Comparison of ENCODE assay signal across 20 mouse cellular contexts in the genomic region with DNA sequence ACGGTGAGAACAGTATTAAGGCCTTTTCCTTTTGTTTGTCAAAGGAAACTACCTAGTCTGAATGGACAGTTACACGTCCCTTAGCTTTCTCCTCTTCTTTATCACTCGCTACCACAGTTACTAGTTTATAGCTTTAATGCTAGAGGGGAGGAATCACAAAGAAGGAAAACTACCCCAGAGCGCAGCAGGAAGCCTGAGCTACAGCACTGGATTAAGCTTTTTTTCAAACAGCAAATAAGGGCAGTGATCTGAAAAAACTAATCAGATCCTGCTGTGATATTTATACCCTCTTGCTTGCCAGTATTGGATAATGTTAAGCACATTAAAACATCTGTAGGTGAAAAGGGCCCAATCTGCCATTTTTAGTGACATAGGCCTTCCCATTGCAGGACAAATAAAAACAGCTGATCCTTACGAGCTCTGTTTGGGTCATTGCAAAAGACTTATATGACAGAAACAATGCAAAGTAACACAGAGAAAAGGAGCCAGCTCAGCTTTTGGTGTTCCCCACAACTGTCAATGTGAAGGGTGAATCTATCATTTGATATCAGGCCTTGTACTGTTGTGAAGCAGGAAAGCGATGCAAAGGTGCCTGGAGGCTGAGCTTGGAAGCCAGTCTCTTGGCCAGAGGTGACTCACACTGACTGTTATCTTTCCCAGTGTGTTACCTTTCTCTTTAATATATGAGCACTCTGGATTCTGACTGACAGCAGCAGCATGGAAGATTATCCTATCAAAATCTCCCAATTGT. TPM values are rescaled to one million over a fixed set of nuclear protein-coding genes. Genes with fewer than 3 reads are reported as not detected.
DNase-seq lines count a peak whose midpoint lies in the region; ATAC-seq lines count a peak whose summit lies in the region.
"Had no signal": no experiment of that assay in that cellular context is flagged by ENCODE, and none has a peak within 500 bp of the region (broad histone marks: within the 10 kb centered on the region; RNA-seq: fewer than 3 reads in every experiment).

No protein-coding gene starts in this region.

- DNase-seq in hindbrain, embryonic 10.5 days (ENCODE audit: low spot score) = no peak
- DNase-seq in retina, postnatal 1 day = peak; percentile 48
- DNase-seq in lung, postnatal 36 days = no peak
- no peak for DNase-seq in thymus, postnatal 14 days
- DNase-seq: adrenal gland, adult 8-10 months; B cell, adult 2 months; cerebellum, adult 11 months; cerebellum, postnatal 36 days; gastrocnemius, postnatal 25 days; right cerebral cortex, postnatal 4 days; thymus, postnatal 36 days had no signal

- no peak overlapping the region for H3K4me3 ChIP-seq in hindbrain, embryonic 10.5 days
- no peak overlapping the region for H3K4me3 ChIP-seq in hindbrain, embryonic 16.5 days (ENCODE audit: low read length)
- H3K4me3 ChIP-seq in forebrain, embryonic 15.5 days = no peak overlapping the region
- H3K4me3 ChIP-seq in midbrain, embryonic 15.5 days = no peak overlapping the region
- H3K4me3 ChIP-seq: intestine, embryonic 15.5 days; limb, embryonic 13.5 days; megakaryocyte, embryonic 14.5 days had no signal

- peak overlapping the region; percentile 19; the same call in 1 of the 2 replicates for H3K27ac ChIP-seq in hindbrain, embryonic 10.5 days
- H3K27ac ChIP-seq in hindbrain, embryonic 16.5 days (ENCODE audit: low read depth, low read length) = no peak overlapping the region
- peak overlapping the region; percentile 48; the same call in 1 of the 2 replicates for H3K27ac ChIP-seq in forebrain, embryonic 15.5 days (replicated peaks)
- peak overlapping the region; percentile 57 for H3K27ac ChIP-seq in midbrain, embryonic 15.5 days
- H3K27ac ChIP-seq: intestine, embryonic 15.5 days; kidney, postnatal 0 days; limb, embryonic 13.5 days; liver, embryonic 14.5 days had no signal

- H3K36me3 ChIP-seq in hindbrain, embryonic 10.5 days = no peaks in the 10 kb centered on the region
- no peaks in the 10 kb centered on the region for H3K36me3 ChIP-seq in hindbrain, embryonic 16.5 days (ENCODE audit: control insufficient read depth, insufficient read depth, low read length)
- H3K36me3 ChIP-seq in forebrain, embryonic 15.5 days = no peaks in the 10 kb centered on the region
- H3K36me3 ChIP-seq in midbrain, embryonic 15.5 days (replicated peaks) = no peaks in the 10 kb centered on the region
- H3K36me3 ChIP-seq: intestine, embryonic 15.5 days; limb, embryonic 13.5 days had no signal

- ATAC-seq in hindbrain, embryonic 16.5 days = no peak
- no peak for ATAC-seq in forebrain, embryonic 15.5 days (replicated peaks)
- no peak for ATAC-seq in midbrain, embryonic 15.5 days (replicated peaks)
- ATAC-seq: intestine, embryonic 15.5 days had no signal

- H3K4me2 ChIP-seq in hindbrain, embryonic 16.5 days (ENCODE audit: low read length) = no peak overlapping the region
- no peak overlapping the region for H3K4me2 ChIP-seq in forebrain, embryonic 15.5 days (replicated peaks)
- no peak overlapping the region for H3K4me2 ChIP-seq in midbrain, embryonic 15.5 days
- H3K4me2 ChIP-seq: heart, embryonic 11.5 days; intestine, embryonic 15.5 days; limb, embryonic 13.5 days had no signal

- H3K9me3 ChIP-seq in hindbrain, embryonic 10.5 days = no peaks in the 10 kb centered on the region
- H3K9me3 ChIP-seq in hindbrain, embryonic 16.5 days (ENCODE audit: control insufficient read depth, low read length) = no peaks in the 10 kb centered on the region
- H3K9me3 ChIP-seq in forebrain, embryonic 15.5 days = no peaks in the 10 kb centered on the region
- no peaks in the 10 kb centered on the region for H3K9me3 ChIP-seq in midbrain, embryonic 15.5 days
- H3K9me3 ChIP-seq: intestine, embryonic 15.5 days; limb, embryonic 13.5 days; megakaryocyte, embryonic 14.5 days had no signal

- H3K27me3 ChIP-seq in hindbrain, embryonic 10.5 days (ENCODE audit: insufficient read depth, poor library complexity, severe bottlenecking) = no peaks in the 10 kb centered on the region
- no peaks in the 10 kb centered on the region for H3K27me3 ChIP-seq in hindbrain, embryonic 16.5 days (replicated peaks; ENCODE audit: control insufficient read depth, insufficient read depth, low read length)
- no peaks in the 10 kb centered on the region for H3K27me3 ChIP-seq in forebrain, embryonic 15.5 days
- H3K27me3 ChIP-seq in midbrain, embryonic 15.5 days (replicated peaks) = no peaks in the 10 kb centered on the region
- H3K27me3 ChIP-seq: intestine, embryonic 15.5 days; limb, embryonic 13.5 days; megakaryocyte, embryonic 14.5 days had no signal

- 70% methylated on average over 6 of the region's 6 CpGs for WGBS in hindbrain, embryonic 10.5 days
- 47% methylated on average over 6 of the region's 6 CpGs for WGBS in hindbrain, embryonic 16.5 days
- WGBS in forebrain, embryonic 15.5 days = 33% methylated on average over 6 of the region's 6 CpGs
- WGBS in midbrain, embryonic 15.5 days = 26% methylated on average over 6 of the region's 6 CpGs

- H3K4me1 ChIP-seq in hindbrain, embryonic 10.5 days (replicated peaks) = peaks cover 57% of the 10 kb centered on the region
- peaks cover 29% of the 10 kb centered on the region for H3K4me1 ChIP-seq in hindbrain, embryonic 16.5 days (ENCODE audit: control insufficient read depth, insufficient read depth, low read depth, low read length)
- peaks cover 47% of the 10 kb centered on the region for H3K4me1 ChIP-seq in forebrain, embryonic 15.5 days
- peaks cover 39% of the 10 kb centered on the region for H3K4me1 ChIP-seq in midbrain, embryonic 15.5 days
- H3K4me1 ChIP-seq: intestine, embryonic 15.5 days had no signal

- H3K9ac ChIP-seq in hindbrain, embryonic 16.5 days (ENCODE audit: low read depth, low read length) = no peak overlapping the region
- H3K9ac ChIP-seq in forebrain, embryonic 15.5 days (replicated peaks) = no peak overlapping the region
- H3K9ac ChIP-seq in midbrain, embryonic 15.5 days = no peak overlapping the region
- H3K9ac ChIP-seq: intestine, embryonic 15.5 days; limb, embryonic 13.5 days; liver, embryonic 14.5 days had no signal

RNA-seq across cellular contexts. Expression of a gene that starts 16.1 kb away (rescaled TPM):
- polyA plus RNA-seq in hindbrain, embryonic 10.5 days (2016; fragmentation: Nextera tagmentation; extraction: Ambion mirVana) = 7.2 and 7.7 TPM in 2 replicates
- polyA plus RNA-seq in hindbrain, embryonic 16.5 days (2015; fragmentation: Nextera tagmentation; extraction: Ambion mirVana) = 3.0 and 3.4 TPM in 2 replicates
- polyA plus RNA-seq in forebrain, embryonic 15.5 days (2015; fragmentation: Nextera tagmentation; extraction: Ambion mirVana) = 7.2 TPM in 2 replicates
- 6.0 and 6.4 TPM in 2 replicates for polyA plus RNA-seq in midbrain, embryonic 15.5 days (2015; fragmentation: Nextera tagmentation; extraction: Ambion mirVana)
